Mouse (Mus musculus): Measurements from ENCODE around the gene D330020A13Rik. TPM values are rescaled to one million over a fixed set of nuclear protein-coding genes. Genes with fewer than 3 reads are reported as not detected.

The D330020A13Rik gene
- polyA plus RNA-seq, 1 experiment from 2014 or later: not detected

GRCm38 (mm10) chr6:120302755-120303316 lies 8.7 kb downstream of the D330020A13Rik start:
- H3K4me3 ChIP-seq (replicated peaks): 0 out of 2 replicates have a peak overlapping the region, but pooled peaks have one; percentile 11
- no peaks in the 10 kb centered on the region for H3K9me3 ChIP-seq
- H3K4me2 ChIP-seq (replicated peaks): peak overlapping the region; percentile 30
- no peak overlapping the region for H3K27ac ChIP-seq
- ATAC-seq: no peak
- 31% methylated on average over 16 of the region's 16 CpGs for WGBS
- no peaks in the 10 kb centered on the region for H3K36me3 ChIP-seq
- H3K27me3 ChIP-seq: no peaks in the 10 kb centered on the region; the same call in 1 of the 2 replicates
- no peak overlapping the region for H3K9ac ChIP-seq (replicated peaks)
- no peaks in the 10 kb centered on the region for H3K4me1 ChIP-seq (replicated peaks)

- no peak overlapping the region for H3K4me2 ChIP-seq (replicated peaks)
- no peaks in the 10 kb centered on the region for H3K36me3 ChIP-seq
- H3K9me3 ChIP-seq: no peaks in the 10 kb centered on the region
- H3K4me3 ChIP-seq (replicated peaks): no peak overlapping the region
- H3K9ac ChIP-seq (replicated peaks): no peak overlapping the region
- no peaks in the 10 kb centered on the region for H3K4me1 ChIP-seq (replicated peaks)
- H3K27me3 ChIP-seq: no peaks in the 10 kb centered on the region; the same call in 1 of the 2 replicates
- no peak for ATAC-seq
- H3K27ac ChIP-seq: no peak overlapping the region
- WGBS: 88% methylated on average over 3 of the region's 3 CpGs
These were observed 12.9 kb downstream of the D330020A13Rik start for GRCm38 (mm10) chr6:120306859-120307594.

- Histone ChIP-seq H3K4me1 (replicated peaks) (no peaks in the 10 kb centered on the region), H3K9ac (replicated peaks) (no peak overlapping the region), H3K4me2 (replicated peaks) (no peak overlapping the region), H3K27me3 (no peaks in the 10 kb centered on the region), H3K36me3 (no peaks in the 10 kb centered on the region), H3K9me3 (no peaks in the 10 kb centered on the region), H3K4me3 (replicated peaks) (no peak overlapping the region), H3K27ac (no peak overlapping the region)
- no peak for ATAC-seq
- 79% methylated on average over 9 of the region's 9 CpGs for WGBS
These were observed 15.2 kb downstream of the D330020A13Rik start for GRCm38 (mm10) chr6:120309338-120309737.

- 67% methylated on average over 3 of the region's 3 CpGs for WGBS
- Histone ChIP-seq H3K9ac (replicated peaks) (no peak overlapping the region), H3K4me1 (replicated peaks) (no peaks in the 10 kb centered on the region)
These were observed 15.6 kb downstream of the D330020A13Rik start for GRCm38 (mm10) chr6:120309787-120310186.

GRCm38 (mm10) chr6:120312443-120312842 lies 18.3 kb downstream of the D330020A13Rik start:
- H3K9me3 ChIP-seq: no peaks in the 10 kb centered on the region
- no peak overlapping the region for H3K9ac ChIP-seq (replicated peaks)
- H3K4me1 ChIP-seq (replicated peaks): no peaks in the 10 kb centered on the region
- no peak overlapping the region for H3K4me3 ChIP-seq (replicated peaks)
- no peak overlapping the region for H3K4me2 ChIP-seq (replicated peaks)
- 81% methylated on average over 5 of the region's 5 CpGs for WGBS
- no peaks in the 10 kb centered on the region for H3K27me3 ChIP-seq
- no peaks in the 10 kb centered on the region for H3K36me3 ChIP-seq
- no peak for ATAC-seq
- H3K27ac ChIP-seq: no peak overlapping the region

More at GRCm38 (mm10) chr6:120309787-120310186, 15.6 kb downstream of the D330020A13Rik start:
- Histone ChIP-seq H3K27me3 (no peaks in the 10 kb centered on the region), H3K9me3 (no peaks in the 10 kb centered on the region), H3K36me3 (no peaks in the 10 kb centered on the region), H3K27ac (no peak overlapping the region), H3K4me3 (replicated peaks) (no peak overlapping the region), H3K4me2 (replicated peaks) (no peak overlapping the region)
- no peak for ATAC-seq

GRCm38 (mm10) chr6:120318303-120318940 lies 24.3 kb downstream of the D330020A13Rik start:
- no peak overlapping the region for H3K9ac ChIP-seq (replicated peaks)
- no peaks in the 10 kb centered on the region for H3K36me3 ChIP-seq
- H3K27ac ChIP-seq: no peak overlapping the region
- H3K4me3 ChIP-seq (replicated peaks): no peak overlapping the region
- H3K4me2 ChIP-seq (replicated peaks): no peak overlapping the region
- WGBS: 84% methylated on average over 11 of the region's 11 CpGs
- no peak for ATAC-seq
- no peaks in the 10 kb centered on the region for H3K9me3 ChIP-seq
- no peaks in the 10 kb centered on the region for H3K4me1 ChIP-seq (replicated peaks)
- H3K27me3 ChIP-seq: no peaks in the 10 kb centered on the region

GRCm38 (mm10) chr6:120319129-120319528 lies 25.0 kb downstream of the D330020A13Rik start:
- no peaks in the 10 kb centered on the region for H3K9me3 ChIP-seq
- H3K27me3 ChIP-seq: no peaks in the 10 kb centered on the region
- ATAC-seq: no peak
- H3K36me3 ChIP-seq: no peaks in the 10 kb centered on the region
- H3K27ac ChIP-seq: no peak overlapping the region
- H3K9ac ChIP-seq (replicated peaks): no peak overlapping the region
- H3K4me2 ChIP-seq (replicated peaks): no peak overlapping the region
- WGBS: 90% methylated on average over 9 of the region's 9 CpGs
- no peaks in the 10 kb centered on the region for H3K4me1 ChIP-seq (replicated peaks)
- H3K4me3 ChIP-seq (replicated peaks): no peak overlapping the region

GRCm38 (mm10) chr6:120320369-120320768 lies 26.2 kb downstream of the D330020A13Rik start:
- H3K4me1 ChIP-seq (replicated peaks): no peaks in the 10 kb centered on the region
- H3K27ac ChIP-seq: no peak overlapping the region
- WGBS: 64% methylated on average over 2 of the region's 2 CpGs
- no peak for ATAC-seq
- H3K4me2 ChIP-seq (replicated peaks): no peak overlapping the region
- no peaks in the 10 kb centered on the region for H3K27me3 ChIP-seq
- no peak overlapping the region for H3K4me3 ChIP-seq (replicated peaks)
- H3K9me3 ChIP-seq: no peaks in the 10 kb centered on the region
- peaks cover 8% of the 10 kb centered on the region for H3K36me3 ChIP-seq
- no peak overlapping the region for H3K9ac ChIP-seq (replicated peaks)

- Histone ChIP-seq H3K27me3 (no peaks in the 10 kb centered on the region), H3K9me3 (no peaks in the 10 kb centered on the region), H3K9ac (replicated peaks) (no peak overlapping the region), H3K4me1 (replicated peaks) (no peaks in the 10 kb centered on the region), H3K4me2 (replicated peaks) (no peak overlapping the region), H3K27ac (no peak overlapping the region), H3K36me3 (peaks cover 20% of the 10 kb centered on the region), H3K4me3 (replicated peaks) (no peak overlapping the region)
- 26% methylated on average over 6 of the region's 6 CpGs for WGBS
- 0 out of 2 replicates have a peak, but pooled peaks have one; percentile 9 for ATAC-seq
These were observed 30.2 kb downstream of the D330020A13Rik start for GRCm38 (mm10) chr6:120324295-120324927.

- ATAC-seq: no peak
- Histone ChIP-seq H3K27ac (no peak overlapping the region), H3K9me3 (no peaks in the 10 kb centered on the region), H3K27me3 (no peaks in the 10 kb centered on the region), H3K4me1 (replicated peaks) (no peaks in the 10 kb centered on the region), H3K4me3 (replicated peaks) (no peak overlapping the region), H3K36me3 (peaks cover 73% of the 10 kb centered on the region), H3K9ac (replicated peaks) (no peak overlapping the region), H3K4me2 (replicated peaks) (no peak overlapping the region)
- 84% methylated on average over 2 of the region's 2 CpGs for WGBS
These were observed 38.2 kb downstream of the D330020A13Rik start for GRCm38 (mm10) chr6:120332351-120332750.

- Histone ChIP-seq H3K27ac (no peak overlapping the region), H3K4me3 (replicated peaks) (no peak overlapping the region), H3K4me1 (replicated peaks) (no peaks in the 10 kb centered on the region), H3K9ac (replicated peaks) (no peak overlapping the region), H3K4me2 (replicated peaks) (no peak overlapping the region), H3K36me3 (peaks cover 60% of the 10 kb centered on the region), H3K27me3 (no peaks in the 10 kb centered on the region), H3K9me3 (no peaks in the 10 kb centered on the region)
- WGBS: 65% methylated on average over 1 of the region's 1 CpGs
- no peak for ATAC-seq
These were observed 49.8 kb downstream of the D330020A13Rik start for GRCm38 (mm10) chr6:120343992-120344391.
